Mouse (Mus musculus): ENCODE results near the gene Khdc4. TPM values are rescaled to one million over a fixed set of nuclear protein-coding genes. Genes with fewer than 3 reads are reported as not detected.

Gene Khdc4
- total and polyA plus RNA-seq, 3 experiments, result 35.2 to 56.6 (median 53.6) TPM

DNA sequence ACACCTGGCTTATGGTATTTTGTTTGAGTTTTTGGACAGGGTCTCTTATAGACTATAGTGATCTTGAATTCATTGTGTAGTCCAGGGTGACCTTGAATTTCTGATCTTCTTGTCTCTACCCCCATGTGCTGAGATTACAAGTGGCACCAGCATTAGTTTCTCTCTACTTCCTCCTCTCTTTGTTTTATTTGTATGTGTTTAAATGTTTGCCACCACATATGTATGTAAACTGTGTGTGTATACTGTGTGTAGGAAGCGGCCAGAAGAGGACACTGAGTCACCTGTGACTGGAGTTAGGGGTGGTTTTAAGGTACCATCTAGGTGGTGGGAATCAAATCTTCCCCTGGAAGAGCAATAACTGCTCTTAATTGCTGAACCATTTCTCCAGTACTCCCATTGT is 12.4 kb downstream of the Khdc4 start:
- Histone ChIP-seq H3K79me2 (replicated peaks; ENCODE audit: control insufficient read depth, extremely low read depth, insufficient read depth, poor library complexity, severe bottlenecking) (peaks cover 21% of the 10 kb centered on the region), H3K36me3 (replicated peaks in 1 of 2; ENCODE audit: control insufficient read depth in 1 of 2, insufficient read depth in 1 of 2, low read length in 1 of 2) (peaks cover 80 to 94% of the 10 kb centered on the region in 2 experiments), H3K9ac (ENCODE audit: insufficient read depth, low read depth) (no peak overlapping the region), H3K4me2 (ENCODE audit: insufficient read depth, low read depth, poor library complexity, severe bottlenecking) (no peak overlapping the region), H3K4me1 (ENCODE audit: control insufficient read depth in 1 of 2, insufficient read depth in 2 of 2) (no peaks in the 10 kb centered on the region), H3K27me3 (replicated peaks) (no peaks in the 10 kb centered on the region), H3K4me3 (replicated peaks in 1 of 3; ENCODE audit: low read depth in 2 of 3, low read length in 2 of 3, poor library complexity in 1 of 3) (no peak overlapping the region), H3K27ac (ENCODE audit: insufficient read depth, low read depth) (no peak overlapping the region), H3K9me3 (replicated peaks; ENCODE audit: low read length) (no peaks in the 10 kb centered on the region)
- in situ Hi-C loops (cut with MboI; ENCODE audit: low pct_ligation_motif_present, low pct_unique_long_range_greater_than_20kb, low sequenced_read_pairs) (loop anchor here (25.0 kb wide), 1 partner anchor 164 kb away; no protein-coding TSS in a partner anchor), dilution Hi-C loops (cut with MboI; ENCODE audit: extremely low pct_ligation_motif_present, extremely low pct_unique_long_range_greater_than_20kb, low sequenced_read_pairs) (no loop called here)
- TF ChIP-seq CHD1 (IDR thresholded peaks at IDR 0.05; ENCODE audit: low read depth, low read length) (no peak), SIN3A (IDR thresholded peaks at IDR 0.05; ENCODE audit: low read length) (no peak), RAD21 (IDR thresholded peaks at IDR 0.05; ENCODE audit: low read depth, low read length) (no peak), MYC (IDR thresholded peaks at IDR 0.05; ENCODE audit: low read depth, low read length) (no peak), MAFK (IDR thresholded peaks at IDR 0.05; ENCODE audit: insufficient replicate concordance, low read length) (no peak), JUND (conservative IDR thresholded peaks at IDR 0.05; ENCODE audit: low read depth, low read length) (no peak), UBTF (IDR thresholded peaks at IDR 0.05; ENCODE audit: low read depth, low read length) (no peak), ZNF384 (IDR thresholded peaks at IDR 0.05; ENCODE audit: low read depth, low read length) (no peak), PAX5 (IDR thresholded peaks at IDR 0.05; ENCODE audit: low read length) (no peak), USF2 (conservative IDR thresholded peaks at IDR 0.05; ENCODE audit: low read depth, low read length) (no peak), HCFC1 (IDR thresholded peaks at IDR 0.05; ENCODE audit: low read depth, low read length) (no peak), ZC3H11A (IDR thresholded peaks at IDR 0.05; ENCODE audit: low read depth, low read length) (no peak), TBP (conservative IDR thresholded peaks at IDR 0.05; ENCODE audit: low read depth, low read length) (no peak), CTCF (conservative IDR thresholded peaks at IDR 0.05 in 1 of 2, IDR thresholded peaks at IDR 0.05 in 1 of 2; ENCODE audit: low read depth in 2 of 2, low read length in 2 of 2) (no peak), JUN (IDR thresholded peaks at IDR 0.05; ENCODE audit: insufficient read depth, low read depth, low read length) (no peak), KAT2A (IDR thresholded peaks at IDR 0.05; ENCODE audit: insufficient replicate concordance, low read length) (no peak), NRF1 (IDR thresholded peaks at IDR 0.05; ENCODE audit: low read depth, low read length) (no peak), BHLHE40 (IDR thresholded peaks at IDR 0.05; ENCODE audit: low read depth, low read length) (no peak), GABPA (IDR thresholded peaks at IDR 0.05; ENCODE audit: insufficient replicate concordance, low read depth, low read length) (no peak), POLR2A (IDR thresholded peaks at IDR 0.05; ENCODE audit: low read depth, low read length) (no peak)
- no peak for DNase-seq (ENCODE audit: extremely low read depth)

DNA sequence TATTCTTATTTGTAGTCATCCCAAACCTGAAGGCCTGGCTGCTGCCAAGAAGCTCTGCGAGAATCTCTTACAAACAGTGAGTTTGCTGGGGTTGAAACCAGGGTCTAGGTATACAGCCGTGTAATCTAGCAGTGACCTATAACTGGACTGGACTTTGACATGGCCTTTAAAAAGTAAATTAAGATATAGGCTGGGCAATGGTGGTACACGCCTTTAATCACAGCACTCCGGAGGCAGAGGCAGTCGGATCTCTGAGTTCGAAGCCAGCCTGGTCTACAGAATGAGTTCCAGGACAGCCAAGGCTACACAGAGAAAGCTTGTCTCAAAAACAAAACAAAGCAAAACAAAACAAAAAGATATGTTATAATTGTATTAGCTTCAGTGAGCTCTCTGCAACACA is 13.2 kb downstream of the Khdc4 start:
- Histone ChIP-seq H3K4me2 (ENCODE audit: insufficient read depth, low read depth, poor library complexity, severe bottlenecking) (no peak overlapping the region), H3K9ac (ENCODE audit: insufficient read depth, low read depth) (no peak overlapping the region), H3K4me3 (replicated peaks in 1 of 3; ENCODE audit: low read depth in 2 of 3, low read length in 2 of 3, poor library complexity in 1 of 3) (no peak overlapping the region), H3K4me1 (ENCODE audit: control insufficient read depth in 1 of 2, insufficient read depth in 2 of 2) (no peaks in the 10 kb centered on the region), H3K9me3 (replicated peaks; ENCODE audit: low read length) (no peaks in the 10 kb centered on the region), H3K27me3 (replicated peaks) (no peaks in the 10 kb centered on the region), H3K36me3 (replicated peaks in 1 of 2; ENCODE audit: control insufficient read depth in 1 of 2, insufficient read depth in 1 of 2, low read length in 1 of 2) (peaks cover 74 to 92% of the 10 kb centered on the region in 2 experiments), H3K79me2 (replicated peaks; ENCODE audit: control insufficient read depth, extremely low read depth, insufficient read depth, poor library complexity, severe bottlenecking) (peaks cover 25% of the 10 kb centered on the region), H3K27ac (ENCODE audit: insufficient read depth, low read depth) (no peak overlapping the region)
- dilution Hi-C loops (cut with MboI; ENCODE audit: extremely low pct_ligation_motif_present, extremely low pct_unique_long_range_greater_than_20kb, low sequenced_read_pairs) (no loop called here), in situ Hi-C loops (cut with MboI; ENCODE audit: low pct_ligation_motif_present, low pct_unique_long_range_greater_than_20kb, low sequenced_read_pairs) (loop anchor here (25.0 kb wide), 1 partner anchor 163 kb away; no protein-coding TSS in a partner anchor)
- no peak for DNase-seq (ENCODE audit: extremely low read depth)
- TF ChIP-seq GABPA (IDR thresholded peaks at IDR 0.05; ENCODE audit: insufficient replicate concordance, low read depth, low read length), result no peak

All from CH12.LX (cell line).